Mouse (Mus musculus): ENCODE data around the gene Acot11. TPM values are rescaled to one million over a fixed set of nuclear protein-coding genes. Genes with fewer than 3 reads are reported as not detected.

The Acot11 gene
- polyA plus RNA-seq, 1 experiment from 2014 or later, result 0.93 TPM

GRCm38 (mm10) chr4:106837425-106837824 lies 32.6 kb upstream of the Acot11 start:
- TF ChIP-seq EP300 (IDR thresholded peaks at IDR 0.05), result no peak
- H3K36me3 ChIP-seq (ENCODE audit: insufficient read depth, low read length), result no peaks in the 10 kb centered on the region
- DNase-seq (ENCODE audit: low spot score) (peak; percentile 22), ATAC-seq (no peak)
- H3K4me1 ChIP-seq (ENCODE audit: insufficient read depth, low read depth, low read length), result peaks cover 13% of the 10 kb centered on the region; the same call in 1 of the 2 replicates
- H3K4me3 ChIP-seq (ENCODE audit: low read depth, low read length), result 0 out of 2 replicates have a peak overlapping the region, but pooled peaks have one; percentile 14
- no peaks in the 10 kb centered on the region for H3K9me3 ChIP-seq (ENCODE audit: low read length)
- no peak overlapping the region for H3K27ac ChIP-seq (ENCODE audit: low read length)
- H3K4me2 ChIP-seq (replicated peaks; ENCODE audit: low read depth, low read length), result peak overlapping the region; percentile 53
- H3K27me3 ChIP-seq (replicated peaks; ENCODE audit: insufficient read depth, low read length), result no peaks in the 10 kb centered on the region
- WGBS, result 8% methylated on average over 9 of the region's 9 CpGs
- no peak overlapping the region; the same call in 1 of the 2 replicates for H3K9ac ChIP-seq (replicated peaks; ENCODE audit: low read depth)

- no peak overlapping the region for H3K27ac ChIP-seq (ENCODE audit: low read length)
- H3K4me3 ChIP-seq (ENCODE audit: low read depth, low read length), result no peak overlapping the region
- H3K4me2 ChIP-seq (replicated peaks; ENCODE audit: low read depth, low read length), result no peak overlapping the region
- no peaks in the 10 kb centered on the region for H3K27me3 ChIP-seq (replicated peaks; ENCODE audit: insufficient read depth, low read length)
- DNase-seq (ENCODE audit: low spot score), result no peak
- H3K9ac ChIP-seq (replicated peaks; ENCODE audit: low read depth), result no peak overlapping the region
- WGBS, result 49% methylated on average over 6 of the region's 6 CpGs
- no peak for TF ChIP-seq EP300 (IDR thresholded peaks at IDR 0.05)
- TF ChIP-seq CTCF (IDR thresholded peaks at IDR 0.05), result no peak
- no peaks in the 10 kb centered on the region for H3K9me3 ChIP-seq (ENCODE audit: low read length)
- no peaks in the 10 kb centered on the region for H3K4me1 ChIP-seq (ENCODE audit: insufficient read depth, low read depth, low read length)
- H3K36me3 ChIP-seq (ENCODE audit: insufficient read depth, low read length), result no peaks in the 10 kb centered on the region
- no peak for ATAC-seq
These were observed 25.8 kb upstream of the Acot11 start for GRCm38 (mm10) chr4:106830545-106831112.

GRCm38 (mm10) chr4:106827738-106828361 lies 23.1 kb upstream of the Acot11 start:
- Histone ChIP-seq H3K36me3 (ENCODE audit: insufficient read depth, low read length) (no peaks in the 10 kb centered on the region), H3K27ac (ENCODE audit: low read length) (no peak overlapping the region), H3K9ac (replicated peaks; ENCODE audit: low read depth) (0 out of 2 replicates have a peak overlapping the region, but pooled peaks have one; percentile 23), H3K4me1 (ENCODE audit: insufficient read depth, low read depth, low read length) (no peaks in the 10 kb centered on the region), H3K4me2 (replicated peaks; ENCODE audit: low read depth, low read length) (peak overlapping the region; percentile 67), H3K4me3 (ENCODE audit: low read depth, low read length) (peak overlapping the region; percentile 24), H3K9me3 (ENCODE audit: low read length) (no peaks in the 10 kb centered on the region), H3K27me3 (replicated peaks; ENCODE audit: insufficient read depth, low read length) (no peaks in the 10 kb centered on the region)
- DNase-seq (ENCODE audit: low spot score) (peak; percentile 92), ATAC-seq (peak; percentile 88)
- 1% methylated on average over 40 of the region's 42 CpGs for WGBS
- TF ChIP-seq EP300 (IDR thresholded peaks at IDR 0.05) (no peak), CTCF (IDR thresholded peaks at IDR 0.05) (peak; percentile 57)

- no peak for TF ChIP-seq CTCF (IDR thresholded peaks at IDR 0.05)
- TF ChIP-seq EP300 (IDR thresholded peaks at IDR 0.05), result no peak
- no peak overlapping the region for H3K4me2 ChIP-seq (replicated peaks; ENCODE audit: low read depth, low read length)
- no peak overlapping the region for H3K9ac ChIP-seq (replicated peaks; ENCODE audit: low read depth)
- DNase-seq (ENCODE audit: low spot score) (no peak), ATAC-seq (no peak)
- 68% methylated on average over 5 of the region's 5 CpGs for WGBS
- H3K27me3 ChIP-seq (replicated peaks; ENCODE audit: insufficient read depth, low read length), result no peaks in the 10 kb centered on the region
- no peaks in the 10 kb centered on the region for H3K36me3 ChIP-seq (ENCODE audit: insufficient read depth, low read length)
- no peaks in the 10 kb centered on the region for H3K4me1 ChIP-seq (ENCODE audit: insufficient read depth, low read depth, low read length)
- no peaks in the 10 kb centered on the region for H3K9me3 ChIP-seq (ENCODE audit: low read length)
- H3K4me3 ChIP-seq (ENCODE audit: low read depth, low read length), result no peak overlapping the region
- no peak overlapping the region for H3K27ac ChIP-seq (ENCODE audit: low read length)
These were observed 20.4 kb upstream of the Acot11 start for GRCm38 (mm10) chr4:106825229-106825628.

GRCm38 (mm10) chr4:106819404-106819803 lies 14.6 kb upstream of the Acot11 start:
- H3K4me1 ChIP-seq (ENCODE audit: insufficient read depth, low read depth, low read length), result no peaks in the 10 kb centered on the region
- no peaks in the 10 kb centered on the region for H3K9me3 ChIP-seq (ENCODE audit: low read length)
- peak; percentile 63 for DNase-seq (ENCODE audit: low spot score)
- H3K9ac ChIP-seq (replicated peaks; ENCODE audit: low read depth), result no peak overlapping the region
- no peak overlapping the region for H3K27ac ChIP-seq (ENCODE audit: low read length)
- H3K4me2 ChIP-seq (replicated peaks; ENCODE audit: low read depth, low read length), result no peak overlapping the region
- H3K27me3 ChIP-seq (replicated peaks; ENCODE audit: insufficient read depth, low read length), result no peaks in the 10 kb centered on the region
- no peaks in the 10 kb centered on the region for H3K36me3 ChIP-seq (ENCODE audit: insufficient read depth, low read length)
- no peak overlapping the region for H3K4me3 ChIP-seq (ENCODE audit: low read depth, low read length)
- ATAC-seq, result peak; percentile 90
- TF ChIP-seq EP300 (IDR thresholded peaks at IDR 0.05) (peak; percentile 75), CTCF (IDR thresholded peaks at IDR 0.05) (no peak)

GRCm38 (mm10) chr4:106818332-106818731 lies 13.5 kb upstream of the Acot11 start:
- Histone ChIP-seq H3K27ac (ENCODE audit: low read length) (no peak overlapping the region), H3K4me3 (ENCODE audit: low read depth, low read length) (no peak overlapping the region), H3K36me3 (ENCODE audit: insufficient read depth, low read length) (no peaks in the 10 kb centered on the region), H3K9ac (replicated peaks; ENCODE audit: low read depth) (no peak overlapping the region), H3K27me3 (replicated peaks; ENCODE audit: insufficient read depth, low read length) (no peaks in the 10 kb centered on the region), H3K4me1 (ENCODE audit: insufficient read depth, low read depth, low read length) (no peaks in the 10 kb centered on the region), H3K4me2 (replicated peaks; ENCODE audit: low read depth, low read length) (no peak overlapping the region), H3K9me3 (ENCODE audit: low read length) (no peaks in the 10 kb centered on the region)
- TF ChIP-seq EP300 (IDR thresholded peaks at IDR 0.05), result no peak
- TF ChIP-seq CTCF (IDR thresholded peaks at IDR 0.05), result no peak
- 64% methylated on average over 6 of the region's 6 CpGs for WGBS
- DNase-seq (ENCODE audit: low spot score) (no peak), ATAC-seq (no peak)

All from lung, postnatal 0 days (tissue).